Mouse (Mus musculus) forebrain, postnatal 0 days (tissue): ENCODE measurements around the gene 2610002M06Rik. TPM values are rescaled to one million over a fixed set of nuclear protein-coding genes. Genes with fewer than 3 reads are reported as not detected.
A peak's percentile ranks its signal among the peaks of the same experiment; 100 is the strongest.

ENCODE experiments used
- ATAC-seq: fragments of 200-750 bp; cut with Nextera tagmentation; 2 replicates; pipeline ENCODE4 v1.8.0; 2017; ENCODE audit warnings: mild to moderate bottlenecking, moderate library complexity
- DNase-seq: peaks from one replicate; pipeline ENCODE4 v3.0.0-alpha.2; 2015
- H3K27ac ChIP-seq: fragments of 300-500 bp; sonication (generic); 2 replicates; pipeline ENCODE4 v1.5.1; 2014; ENCODE audit warnings: low read depth, mild to moderate bottlenecking, antibody characterized with exemption, low read length, moderate library complexity, mixed read lengths
- H3K27me3 ChIP-seq: fragments of 300-500 bp; sonication (generic); 2 replicates; pipeline ENCODE4 v1.6.1; 2014; ENCODE audit warnings: mild to moderate bottlenecking, low read length, mixed read lengths; ENCODE audit not compliant: insufficient read depth
- H3K36me3 ChIP-seq: fragments of 300-500 bp; sonication (generic); 2 replicates; pipeline ENCODE4 v1.6.1; 2014; ENCODE audit warnings: mild to moderate bottlenecking, moderate library complexity; ENCODE audit not compliant: insufficient read depth
- H3K4me1 ChIP-seq: fragments of 300-500 bp; sonication (generic); 2 replicates; pipeline ENCODE4 v1.6.1; 2014; ENCODE audit warnings: antibody characterized with exemption; ENCODE audit not compliant: insufficient read depth
- H3K4me2 ChIP-seq: fragments of 300-500 bp; sonication (generic); 2 replicates; pipeline ENCODE4 v1.6.1; 2014; ENCODE audit warnings: low read depth, mild to moderate bottlenecking, moderate library complexity
- H3K4me3 ChIP-seq: fragments of 300-500 bp; sonication (generic); 2 replicates; pipeline ENCODE4 v1.5.1; 2014; ENCODE audit warnings: low read depth, low read length, mixed read lengths
- H3K9ac ChIP-seq: fragments of 300-500 bp; sonication (generic); 2 replicates; pipeline ENCODE4 v1.6.1; 2014; ENCODE audit warnings: mild to moderate bottlenecking
- H3K9me3 ChIP-seq: fragments of 300-500 bp; sonication (generic); 2 replicates; pipeline ENCODE4 v1.6.1; 2016; ENCODE audit warnings: low read length
- CTCF ChIP-seq: sonication (generic); IDR thresholded peaks from 2 replicates; pipeline ENCODE4 v1.5.1; 2016; ENCODE audit warnings: antibody characterized with exemption, control low read depth, low read depth
- WGBS: fragments of 180-500 bp; shearing (Covaris S2); extraction: QIAGEN DNeasy Blood & Tissue Kit; methylation state at CpG from one replicate; pipeline ENCODE4 v1.1.7; 2014; 5-methylcytosine and 5-hydroxymethylcytosine counted together
- polyA plus RNA-seq: library from polyadenylated mRNA; unstranded; fragments of >200 nt; fragmentation: Nextera tagmentation; extraction: Ambion mirVana; gene quantifications from 2 replicates; pipeline ENCODE4 v1.2.1, GENCODE M21; 2015
- total RNA-seq: library from RNA; depleted of rRNA; stranded (reverse); fragments of >200 nt; gene quantifications from 2 replicates; pipeline ENCODE4 v1.2.3, GENCODE M21; 2014; rRNA removed

2610002M06Rik gene
- total RNA-seq (32.0 and 33.3 TPM in 2 replicates), polyA plus RNA-seq (14.5 and 17.1 TPM in 2 replicates)

DNA sequence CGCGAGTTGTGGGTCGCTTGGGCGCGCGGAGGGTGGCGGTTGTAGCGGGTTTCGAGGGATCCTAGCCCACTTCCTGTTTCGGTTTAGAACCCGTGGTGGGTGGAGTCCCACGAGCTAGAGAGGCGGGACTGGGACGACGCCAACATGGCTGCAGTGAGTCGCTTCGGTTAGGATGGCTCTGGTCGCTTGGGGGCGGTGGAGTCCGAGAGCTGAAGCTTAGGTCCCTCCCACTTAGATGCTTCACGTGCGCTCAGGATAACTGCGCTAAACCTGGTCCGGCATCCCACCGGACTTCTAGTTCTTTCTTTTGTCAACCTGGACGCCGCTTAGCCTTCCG, at the start of gene 2610002M06Rik:
TSS of gene 2610002M06Rik (minus strand) at position 117 of the 337 bp plus-strand sequence.
- DNase-seq (peak; percentile 90), ATAC-seq (peak; percentile 99)
- H3K27ac ChIP-seq = 0 out of 2 replicates have a peak within 1 kb of the TSS, but pooled peaks have one; percentile 21
- H3K27me3 ChIP-seq = no peaks in the 10 kb centered on the region
- H3K36me3 ChIP-seq = no peaks in the 10 kb centered on the region
- no peaks in the 10 kb centered on the region for H3K4me1 ChIP-seq
- H3K9me3 ChIP-seq = no peaks in the 10 kb centered on the region
- TF ChIP-seq CTCF = peak; percentile 67
- peak within 1 kb of the TSS; percentile 76 for H3K9ac ChIP-seq
- peak within 1 kb of the TSS; percentile 52 for H3K4me2 ChIP-seq
- peak within 1 kb of the TSS; percentile 62 for H3K4me3 ChIP-seq
- 26% methylated on average over 28 of the region's 28 CpGs for WGBS

DNA sequence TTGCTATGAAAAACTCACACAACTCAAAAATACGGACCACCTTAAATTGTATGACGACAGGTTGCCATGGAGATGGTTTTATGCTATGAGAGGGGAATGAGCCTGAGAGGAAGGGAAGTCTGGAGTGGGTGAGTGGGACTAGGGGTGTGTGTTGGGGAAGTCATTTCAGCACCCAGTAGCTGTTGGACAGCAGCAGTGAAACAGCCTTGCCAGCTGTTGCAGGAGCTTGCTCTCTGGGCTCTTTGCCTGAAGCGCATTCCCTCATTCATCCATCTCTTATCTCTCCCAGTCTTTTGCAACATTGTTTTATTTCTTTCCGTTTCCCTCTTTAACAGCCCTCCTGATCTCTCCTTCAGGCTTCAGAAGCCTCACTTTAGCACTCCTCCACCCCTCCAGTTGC, 42.0 kb upstream of the 2610002M06Rik start:
- peak; percentile 1 for DNase-seq
- H3K4me2 ChIP-seq = 0 out of 2 replicates have a peak overlapping the region, but pooled peaks have one; percentile 5
- WGBS = 34% methylated on average over 4 of the region's 4 CpGs

DNA sequence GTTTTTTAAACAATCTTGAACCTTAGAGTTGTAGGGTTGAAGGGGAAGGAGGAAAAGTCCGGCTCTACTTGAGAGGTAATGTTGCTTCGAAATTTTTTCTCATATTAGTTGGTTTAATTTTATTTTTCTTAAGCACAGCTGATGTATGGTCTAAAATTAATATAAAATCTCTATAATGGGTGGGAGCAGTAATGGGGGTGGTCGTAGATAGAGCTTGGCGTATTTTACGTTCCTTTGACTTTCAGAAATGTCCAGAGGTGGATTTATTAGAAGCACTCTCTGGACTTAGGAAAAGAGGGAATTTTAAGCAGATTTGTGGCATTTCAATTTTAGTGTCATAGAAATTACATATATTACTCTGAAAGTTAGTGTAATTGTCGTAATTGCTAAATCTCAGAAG, 592 bp upstream of the 2610002M06Rik start:
- Histone ChIP-seq H3K27me3 (no peaks in the 10 kb centered on the region), H3K9me3 (no peaks in the 10 kb centered on the region), H3K9ac (no peak overlapping the region), H3K36me3 (no peaks in the 10 kb centered on the region), H3K4me2 (peak overlapping the region; percentile 52; the same call in 1 of the 2 replicates), H3K27ac (no peak overlapping the region), H3K4me3 (peak overlapping the region; percentile 62; the same call in 1 of the 2 replicates), H3K4me1 (no peaks in the 10 kb centered on the region)
- ATAC-seq = no peak
- no peak for TF ChIP-seq CTCF
- WGBS = 90% methylated on average over 6 of the region's 6 CpGs
- no peak for DNase-seq

More for the DNA sequence above, 42.0 kb upstream of the 2610002M06Rik start:
- no peak for ATAC-seq
- Histone ChIP-seq H3K4me3 (no peak overlapping the region), H3K27me3 (no peaks in the 10 kb centered on the region), H3K9me3 (no peaks in the 10 kb centered on the region), H3K4me1 (no peaks in the 10 kb centered on the region), H3K9ac (no peak overlapping the region), H3K27ac (no peak overlapping the region), H3K36me3 (no peaks in the 10 kb centered on the region)
- no peak for TF ChIP-seq CTCF

DNA sequence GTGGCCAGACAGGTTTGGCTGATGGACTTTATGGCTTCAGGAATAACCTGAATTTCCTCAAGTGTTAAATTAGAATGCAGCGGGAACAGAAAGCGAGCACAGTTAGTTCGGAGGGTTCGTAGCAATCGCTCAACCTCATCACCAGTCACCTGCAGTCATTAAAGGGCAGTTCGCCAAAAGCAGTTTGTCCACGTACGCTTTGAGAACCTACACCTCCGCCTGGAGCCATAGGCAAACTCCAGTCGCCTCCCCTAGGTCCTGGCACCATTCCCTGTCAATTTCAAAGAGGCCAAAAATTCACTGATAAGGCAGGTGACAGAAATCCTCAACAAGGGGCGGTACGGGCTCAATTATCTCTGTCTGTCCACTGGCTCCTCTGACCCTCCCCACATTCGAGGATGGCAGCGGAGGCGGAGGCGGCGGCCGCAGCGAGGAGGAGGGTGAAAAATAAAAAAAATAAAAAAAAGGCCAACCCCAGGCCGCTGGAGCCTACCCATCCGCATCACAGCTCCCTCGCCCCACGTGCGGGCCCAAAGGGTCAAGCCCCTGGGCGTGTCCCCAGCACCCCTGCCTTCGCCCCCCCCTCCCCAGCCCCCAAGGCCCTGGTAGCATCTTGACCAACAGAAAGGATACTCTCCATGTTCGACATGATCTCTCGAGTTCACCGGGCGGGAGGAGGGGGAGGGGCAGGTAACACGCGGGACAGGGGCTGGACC, 474 bp downstream of the 2610002M06Rik start:
- DNase-seq = peak; percentile 21
- Histone ChIP-seq H3K9ac (peak overlapping the region; percentile 76), H3K4me3 (peak overlapping the region; percentile 62), H3K4me1 (no peaks in the 10 kb centered on the region), H3K27me3 (no peaks in the 10 kb centered on the region), H3K9me3 (no peaks in the 10 kb centered on the region), H3K27ac (0 out of 2 replicates have a peak overlapping the region, but pooled peaks have one; percentile 21), H3K36me3 (no peaks in the 10 kb centered on the region), H3K4me2 (peak overlapping the region; percentile 52)
- 32% methylated on average over 32 of the region's 32 CpGs for WGBS
- peak; percentile 70 for ATAC-seq
- no peak for TF ChIP-seq CTCF

DNA sequence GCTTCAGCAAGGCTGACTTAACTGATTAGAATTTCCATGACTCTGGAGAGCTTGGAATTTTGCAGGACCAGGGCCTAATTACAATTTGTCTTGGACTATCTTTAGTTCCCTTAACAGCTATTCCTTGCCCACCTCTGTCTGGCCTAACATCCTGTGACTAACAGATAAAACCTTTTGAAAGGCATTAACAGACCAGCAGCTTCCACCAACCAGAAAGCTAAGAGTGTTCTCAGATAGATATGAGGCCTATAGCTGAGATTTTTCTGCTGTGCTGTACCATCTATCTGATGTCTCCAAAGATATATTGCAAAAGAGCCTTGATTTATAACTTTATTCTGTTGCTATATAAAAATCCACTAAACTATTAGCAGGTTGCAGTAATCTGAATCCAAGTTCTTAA, 4.0 kb downstream of the 2610002M06Rik start:
- DNase-seq (no peak), ATAC-seq (no peak)
- Histone ChIP-seq H3K36me3 (no peaks in the 10 kb centered on the region), H3K9ac (no peak overlapping the region), H3K27ac (no peak overlapping the region), H3K27me3 (no peaks in the 10 kb centered on the region), H3K4me2 (no peak overlapping the region), H3K4me1 (no peaks in the 10 kb centered on the region), H3K4me3 (no peak overlapping the region), H3K9me3 (no peaks in the 10 kb centered on the region)
- no peak for TF ChIP-seq CTCF

DNA sequence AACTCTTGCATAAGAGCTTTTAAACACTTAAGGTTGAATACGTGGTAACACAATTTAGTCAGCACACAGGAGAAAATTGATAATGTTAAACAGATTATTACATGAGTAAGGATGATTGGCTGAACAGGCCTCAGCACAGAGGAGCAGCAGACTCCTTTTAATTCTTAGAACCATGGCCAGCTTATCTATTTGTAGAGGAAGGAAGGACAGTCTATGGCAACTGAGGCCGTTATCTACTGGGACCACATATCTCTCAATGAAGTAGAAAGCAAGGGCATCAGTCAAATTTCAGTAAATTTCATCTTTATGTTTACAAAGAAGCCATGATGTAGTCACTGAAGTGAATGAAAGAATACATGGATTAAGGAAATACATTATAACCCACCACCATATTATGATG, 19.2 kb downstream of the 2610002M06Rik start:
- TF ChIP-seq CTCF = no peak
- DNase-seq (no peak), ATAC-seq (no peak)
- H3K27ac ChIP-seq = no peak overlapping the region
- no peaks in the 10 kb centered on the region for H3K27me3 ChIP-seq
- no peaks in the 10 kb centered on the region; the same call in 1 of the 2 replicates for H3K36me3 ChIP-seq
- no peak overlapping the region for H3K9ac ChIP-seq
- WGBS = 94% methylated on average over 2 of the region's 2 CpGs
- H3K4me1 ChIP-seq = no peaks in the 10 kb centered on the region
- H3K4me3 ChIP-seq = no peak overlapping the region
- H3K9me3 ChIP-seq = no peaks in the 10 kb centered on the region
- no peak overlapping the region for H3K4me2 ChIP-seq

DNA sequence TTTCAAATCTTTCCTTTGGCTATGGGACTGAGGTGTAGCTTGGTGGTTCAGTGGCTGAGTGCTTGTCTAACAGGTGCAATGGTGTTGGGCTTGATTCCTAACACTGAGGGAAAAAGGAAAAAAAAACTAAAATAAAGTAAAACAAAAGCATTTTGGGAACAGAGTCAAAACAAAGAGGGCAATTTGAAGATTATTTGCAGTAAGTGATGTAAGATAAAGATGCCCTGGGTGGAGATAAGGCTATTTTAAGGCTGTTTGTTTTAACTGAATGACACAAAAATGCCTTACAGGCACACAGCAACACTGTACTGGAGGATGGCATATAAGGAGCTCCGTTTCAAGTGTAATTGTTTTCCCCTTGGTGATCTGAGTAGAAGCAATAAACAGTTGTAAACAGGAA, 20.3 kb downstream of the 2610002M06Rik start:
- DNase-seq (no peak), ATAC-seq (no peak)
- no peak overlapping the region for H3K27ac ChIP-seq
- H3K27me3 ChIP-seq = no peaks in the 10 kb centered on the region
- no peak overlapping the region for H3K4me2 ChIP-seq
- H3K4me1 ChIP-seq = no peaks in the 10 kb centered on the region
- H3K4me3 ChIP-seq = no peak overlapping the region
- H3K9me3 ChIP-seq = no peaks in the 10 kb centered on the region
- WGBS = 62% methylated on average over 1 of the region's 1 CpGs
- H3K9ac ChIP-seq = no peak overlapping the region
- H3K36me3 ChIP-seq = no peaks in the 10 kb centered on the region; the same call in 1 of the 2 replicates
- no peak for TF ChIP-seq CTCF
